1 mouse cellular context compared by ENCODE assay signal in genomic region chr3:142561045-142561646, GRCm38 (mm10).
TF ChIP-seq lines count a peak whose summit lies in the region.

No protein-coding gene starts in this region.

TF ChIP-seq in CH12.LX, 34 proteins besides CTCF, POLR2A, EP300 and RAD21 (continued from another document):
- no peak for TF ChIP-seq MEF2A (IDR thresholded peaks at IDR 0.05; ENCODE audit: borderline replicate concordance, low read depth, low read length)
- no peak; the same call in 1 of the 2 replicates for TF ChIP-seq SIN3A (IDR thresholded peaks at IDR 0.05; ENCODE audit: low read length)
- no peak; the same call in 1 of the 2 replicates for TF ChIP-seq MAFK (IDR thresholded peaks at IDR 0.05; ENCODE audit: insufficient replicate concordance, low read length)
- TF ChIP-seq KAT2A (IDR thresholded peaks at IDR 0.05; ENCODE audit: insufficient replicate concordance, low read length) = no peak
- no peak for TF ChIP-seq USF2 (conservative IDR thresholded peaks at IDR 0.05; ENCODE audit: low read depth, low read length)
- TF ChIP-seq CHD1 (IDR thresholded peaks at IDR 0.05; ENCODE audit: low read depth, low read length) = no peak; the same call in 1 of the 2 replicates
- no peak for TF ChIP-seq SMC3 (IDR thresholded peaks at IDR 0.05; ENCODE audit: low read depth, low read length)
- TF ChIP-seq TCF12 (IDR thresholded peaks at IDR 0.05; ENCODE audit: low read depth, low read length) = no peak
- TF ChIP-seq GABPA (IDR thresholded peaks at IDR 0.05; ENCODE audit: insufficient replicate concordance, low read depth, low read length) = no peak
